Mouse (Mus musculus): Measurements from ENCODE around the gene Wrnip1. TPM values are rescaled to one million over a fixed set of nuclear protein-coding genes. Genes with fewer than 3 reads are reported as not detected.

The Wrnip1 gene
- total and polyA plus RNA-seq, 3 experiments: 38.8 to 50.6 TPM; not detected in 1

GRCm38 (mm10) chr13:32794619-32795018 lies 7.2 kb upstream of the Wrnip1 start:
- Histone ChIP-seq H3K9ac (ENCODE audit: control insufficient read depth, low read depth, low read length, poor library complexity, severe bottlenecking) (no peak overlapping the region), H3K27me3 (ENCODE audit: control insufficient read depth in 1 of 2, insufficient read depth in 2 of 2, low read length in 2 of 2) (peaks cover 5 to 7% of the 10 kb centered on the region in 2 experiments; a peak in 3 of 4 replicates), H3K4me3 (ENCODE audit: control insufficient read depth in 1 of 2, insufficient read depth in 1 of 2, low read depth in 2 of 2, low read length in 2 of 2) (no peak overlapping the region), H3K4me1 (ENCODE audit: control insufficient read depth in 1 of 2, insufficient read depth in 2 of 2, low read length in 2 of 2) (no peaks in the 10 kb centered on the region), H3K9me3 (replicated peaks; ENCODE audit: insufficient read depth, low read length) (no peaks in the 10 kb centered on the region), H3K36me3 (ENCODE audit: control insufficient read depth in 1 of 2, insufficient read depth in 2 of 2, low read length in 2 of 2) (no peaks in the 10 kb centered on the region), H3K27ac (ENCODE audit: control insufficient read depth, low read depth, low read length) (no peak overlapping the region), H3K79me2 (ENCODE audit: control insufficient read depth, insufficient read depth, low read length, poor library complexity) (no peaks in the 10 kb centered on the region)
- TF ChIP-seq ZMIZ1 (IDR thresholded peaks at IDR 0.05; ENCODE audit: low read depth, low read length): no peak
- no peak for TF ChIP-seq TAL1 (IDR thresholded peaks at IDR 0.05; ENCODE audit: low read length)
- TF ChIP-seq TCF12 (IDR thresholded peaks at IDR 0.05; ENCODE audit: low read depth, low read length): no peak
- no peak for TF ChIP-seq GABPA (IDR thresholded peaks at IDR 0.05; ENCODE audit: low read depth, low read length)
- TF ChIP-seq MYC (IDR thresholded peaks at IDR 0.05; ENCODE audit: low read depth, low read length): no peak
- TF ChIP-seq JUND (IDR thresholded peaks at IDR 0.05; ENCODE audit: low read depth, low read length): no peak
- TF ChIP-seq USF1 (IDR thresholded peaks at IDR 0.05; ENCODE audit: low read depth, low read length): no peak
- TF ChIP-seq UBTF (IDR thresholded peaks at IDR 0.05; ENCODE audit: borderline replicate concordance, insufficient read depth, low read depth, low read length): no peak
- no peak for TF ChIP-seq KAT2A (conservative IDR thresholded peaks at IDR 0.05; ENCODE audit: low read depth, low read length)
- no peak for TF ChIP-seq ZKSCAN1 (IDR thresholded peaks at IDR 0.05; ENCODE audit: low read depth, low read length)
- no peak for TF ChIP-seq ZC3H11A (IDR thresholded peaks at IDR 0.05; ENCODE audit: low read depth, low read length)
- no peak for TF ChIP-seq NRF1 (IDR thresholded peaks at IDR 0.05; ENCODE audit: insufficient read depth, low read depth, low read length, poor library complexity, severe bottlenecking)
- TF ChIP-seq CHD2 (IDR thresholded peaks at IDR 0.05; ENCODE audit: low read length): no peak
- TF ChIP-seq MYB (IDR thresholded peaks at IDR 0.05; ENCODE audit: low read depth, low read length): no peak
- TF ChIP-seq RCOR1 (IDR thresholded peaks at IDR 0.05; ENCODE audit: low read depth, low read length): no peak
- no peak for TF ChIP-seq MAFK (IDR thresholded peaks at IDR 0.05; ENCODE audit: borderline replicate concordance, low read depth, low read length)
- TF ChIP-seq BHLHE40 (IDR thresholded peaks at IDR 0.05; ENCODE audit: borderline replicate concordance, low read depth, low read length): no peak
- TF ChIP-seq POLR2AphosphoS2 (IDR thresholded peaks at IDR 0.05; ENCODE audit: low read length): no peak
- no peak for TF ChIP-seq HCFC1 (IDR thresholded peaks at IDR 0.05; ENCODE audit: low read depth, low read length)
- no peak for DNase-seq (ENCODE audit: low read depth, low spot score)

GRCm38 (mm10) chr13:32795166-32795565 lies 6.7 kb upstream of the Wrnip1 start:
- Histone ChIP-seq H3K27me3 (ENCODE audit: control insufficient read depth in 1 of 2, insufficient read depth in 2 of 2, low read length in 2 of 2) (peaks cover 4 to 5% of the 10 kb centered on the region in 2 experiments; a peak in 3 of 4 replicates), H3K4me3 (ENCODE audit: control insufficient read depth in 1 of 2, insufficient read depth in 1 of 2, low read depth in 2 of 2, low read length in 2 of 2) (no peak overlapping the region), H3K79me2 (ENCODE audit: control insufficient read depth, insufficient read depth, low read length, poor library complexity) (no peaks in the 10 kb centered on the region), H3K36me3 (ENCODE audit: control insufficient read depth in 1 of 2, insufficient read depth in 2 of 2, low read length in 2 of 2) (no peaks in the 10 kb centered on the region), H3K27ac (ENCODE audit: control insufficient read depth, low read depth, low read length) (no peak overlapping the region), H3K9ac (ENCODE audit: control insufficient read depth, low read depth, low read length, poor library complexity, severe bottlenecking) (no peak overlapping the region), H3K4me1 (ENCODE audit: control insufficient read depth in 1 of 2, insufficient read depth in 2 of 2, low read length in 2 of 2) (0 out of 4 replicates have a peak, but pooled peaks cover 0 to 1% of the 10 kb centered on the region in 2 experiments), H3K9me3 (replicated peaks; ENCODE audit: insufficient read depth, low read length) (no peaks in the 10 kb centered on the region)
- TF ChIP-seq MAFK (IDR thresholded peaks at IDR 0.05; ENCODE audit: borderline replicate concordance, low read depth, low read length): no peak
- DNase-seq (ENCODE audit: low read depth, low spot score): no peak
